Mouse (Mus musculus) neural tube, embryonic 15.5 days (tissue): Measurements from ENCODE around the gene Cntrob. TPM values are rescaled to one million over a fixed set of nuclear protein-coding genes. Genes with fewer than 3 reads are reported as not detected.
A peak's percentile ranks its signal among the peaks of the same experiment; 100 is the strongest.

Source experiments
- ATAC-seq: fragments of 200-750 bp; cut with Nextera tagmentation; 2 replicates; pipeline ENCODE4 v1.8.0; 2017; ENCODE audit warnings: mild to moderate bottlenecking, moderate TSS enrichment, moderate library complexity; ENCODE audit not compliant: low FRiP score
- H3K27ac ChIP-seq: fragments of 300-500 bp; sonication (generic); replicated peaks from 2 replicates; pipeline ENCODE4 v1.5.1; 2015; ENCODE audit warnings: mild to moderate bottlenecking, inconsistent platforms
- H3K27me3 ChIP-seq: fragments of 300-500 bp; sonication (generic); replicated peaks from 2 replicates; pipeline ENCODE4 v1.6.1; 2015; ENCODE audit warnings: inconsistent platforms
- H3K36me3 ChIP-seq: fragments of 300-500 bp; sonication (generic); 2 replicates; pipeline ENCODE4 v1.6.1; 2015; ENCODE audit warnings: inconsistent platforms
- H3K4me1 ChIP-seq: fragments of 300-500 bp; sonication (generic); 2 replicates; pipeline ENCODE4 v1.6.1; 2015; ENCODE audit warnings: inconsistent platforms
- H3K4me2 ChIP-seq: fragments of 300-500 bp; sonication (generic); 2 replicates; pipeline ENCODE4 v1.6.1; 2015; ENCODE audit warnings: inconsistent platforms, mild to moderate bottlenecking, moderate library complexity
- H3K4me3 ChIP-seq: fragments of 300-500 bp; sonication (generic); replicated peaks from 2 replicates; pipeline ENCODE4 v1.5.1; 2015; ENCODE audit warnings: mild to moderate bottlenecking, inconsistent platforms
- H3K9ac ChIP-seq: fragments of 300-500 bp; sonication (generic); replicated peaks from 2 replicates; pipeline ENCODE4 v1.6.1; 2015; ENCODE audit warnings: mild to moderate bottlenecking, inconsistent platforms
- H3K9me3 ChIP-seq: fragments of 300-500 bp; sonication (generic); replicated peaks from 2 replicates; pipeline ENCODE4 v1.6.1; 2016; ENCODE audit warnings: inconsistent platforms
- WGBS: fragments of 180-500 bp; shearing (Covaris S2); methylation state at CpG from one replicate; pipeline ENCODE4 v1.1.7; 2015; ENCODE audit warnings: mixed read lengths; 5-methylcytosine and 5-hydroxymethylcytosine counted together
- polyA plus RNA-seq: library from polyadenylated mRNA; unstranded; fragments of >200 nt; fragmentation: Nextera tagmentation; extraction: Ambion mirVana; gene quantifications from 2 replicates; pipeline ENCODE4 v1.2.1, GENCODE M21; 2015

Gene Cntrob
- 14.5 and 15.3 TPM in 2 replicates for polyA plus RNA-seq

DNA sequence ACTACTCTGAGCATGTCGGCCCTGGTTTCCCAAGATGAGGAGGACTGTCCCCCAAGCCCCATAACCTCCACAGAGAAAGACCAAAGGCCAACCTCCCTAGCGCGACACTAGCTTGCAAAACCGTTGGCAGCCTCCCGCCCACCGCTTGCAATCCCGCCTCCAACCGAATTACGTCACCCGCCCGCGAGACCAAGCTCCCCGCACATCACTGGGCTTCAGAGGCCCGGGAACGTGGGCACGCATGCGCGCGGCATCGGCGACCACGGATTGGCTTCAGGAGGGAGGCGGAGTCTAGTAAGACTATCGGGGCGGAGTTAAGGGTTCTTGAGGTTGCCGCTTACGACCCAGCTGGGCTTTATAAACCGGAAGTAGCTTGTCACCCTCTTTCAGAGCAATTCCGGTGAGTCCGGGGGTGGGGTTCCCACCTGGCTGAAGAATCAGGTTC, at the start of gene Cntrob, which contains the start of gene Trappc1:
Gene Cntrob, minus strand, starts transcription at position 109 of the 445 bp plus-strand sequence.
Gene Trappc1, plus strand, starts transcription at position 314 of the 445 bp plus-strand sequence.
- peak within 1 kb of the TSS; percentile 84 for H3K4me2 ChIP-seq
- peak within 1 kb of the TSS; percentile 75 for H3K9ac ChIP-seq
- H3K4me3 ChIP-seq = peak within 1 kb of the TSS; percentile 66
- H3K27me3 ChIP-seq = peaks cover 8% of the 10 kb centered on the region
- under 1% methylated on average over 30 of the region's 30 CpGs for WGBS
- H3K27ac ChIP-seq = peak within 1 kb of the TSS; percentile 92
- no peaks in the 10 kb centered on the region for H3K9me3 ChIP-seq
- peaks cover 58% of the 10 kb centered on the region for H3K4me1 ChIP-seq
- peak; percentile 95 for ATAC-seq
- peaks cover 11% of the 10 kb centered on the region for H3K36me3 ChIP-seq

DNA sequence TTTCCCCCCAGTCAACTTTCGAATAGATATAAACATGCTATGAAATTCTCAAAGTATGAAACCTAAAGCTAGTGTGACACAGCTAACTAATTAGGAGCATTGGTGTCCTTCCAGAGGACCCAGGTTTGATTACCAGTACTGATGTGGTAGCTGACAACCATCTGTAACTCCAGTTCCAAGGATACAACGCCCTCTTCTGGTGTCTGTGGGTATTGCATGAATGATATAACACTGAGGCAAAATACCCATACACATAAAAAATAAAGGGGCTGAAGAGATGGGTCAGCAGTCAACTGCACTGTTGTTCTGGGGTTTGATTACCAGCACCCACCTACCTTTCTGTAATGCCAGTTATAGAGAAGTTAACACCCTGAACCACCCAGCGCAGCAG, 49.2 kb upstream of the Cntrob start:
- Histone ChIP-seq H3K9me3 (no peaks in the 10 kb centered on the region), H3K4me3 (no peak overlapping the region), H3K36me3 (peaks cover 5% of the 10 kb centered on the region; the same call in 1 of the 2 replicates), H3K4me2 (no peak overlapping the region), H3K27ac (peak overlapping the region; percentile 77; the same call in 1 of the 2 replicates), H3K27me3 (no peaks in the 10 kb centered on the region), H3K4me1 (peaks cover 31% of the 10 kb centered on the region), H3K9ac (no peak overlapping the region)
- whole genome bisulfite sequencing = 65% methylated on average over 3 of the region's 3 CpGs
- ATAC-seq = no peak

DNA sequence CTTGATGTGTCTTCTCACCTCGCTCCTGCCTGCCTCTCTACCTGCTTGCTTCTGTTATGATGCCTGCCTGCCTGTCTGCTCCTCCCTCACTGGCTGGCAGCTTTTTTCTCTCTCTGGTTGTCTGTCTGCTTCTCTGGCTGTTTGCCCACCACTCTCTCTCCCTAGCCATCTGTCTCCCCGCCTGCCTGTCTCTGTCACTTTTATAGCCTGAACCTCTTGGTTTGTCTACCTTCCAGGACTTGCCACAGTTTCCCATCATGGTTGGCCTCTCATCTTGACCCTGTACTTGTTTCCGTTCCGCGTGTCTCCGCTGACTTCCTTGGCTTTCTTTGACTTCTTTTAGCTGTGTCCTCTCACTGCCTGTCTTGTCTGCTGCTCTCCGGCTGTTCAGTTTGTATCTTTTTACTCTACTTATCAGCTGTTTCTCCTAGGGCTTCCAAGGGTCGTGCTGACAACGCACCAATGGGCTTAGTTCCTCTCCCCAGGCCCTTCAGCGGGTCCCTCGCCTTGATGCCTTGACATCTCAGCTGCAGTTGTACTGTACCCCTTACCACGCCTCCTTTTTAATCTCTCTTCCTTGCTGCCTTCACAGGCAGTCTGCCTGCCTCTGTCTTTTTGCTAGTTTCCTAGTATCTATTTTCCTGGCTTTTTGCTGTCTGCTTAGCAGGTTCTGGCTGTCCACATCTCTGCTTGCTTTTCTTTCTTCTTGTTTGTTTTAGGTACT, 48.6 kb upstream of the Cntrob start:
- peak overlapping the region; percentile 17; the same call in 1 of the 2 replicates for H3K9ac ChIP-seq
- peaks cover 36% of the 10 kb centered on the region for H3K4me1 ChIP-seq
- 26% methylated on average over 12 of the region's 12 CpGs for WGBS
- H3K4me2 ChIP-seq = peak overlapping the region; percentile 40
- H3K27me3 ChIP-seq = no peaks in the 10 kb centered on the region
- no peaks in the 10 kb centered on the region for H3K9me3 ChIP-seq
- H3K27ac ChIP-seq = peak overlapping the region; percentile 77
- H3K4me3 ChIP-seq = peak overlapping the region; percentile 12; the same call in 1 of the 2 replicates
- H3K36me3 ChIP-seq = peaks cover 5% of the 10 kb centered on the region; the same call in 1 of the 2 replicates
- ATAC-seq = no peak

DNA sequence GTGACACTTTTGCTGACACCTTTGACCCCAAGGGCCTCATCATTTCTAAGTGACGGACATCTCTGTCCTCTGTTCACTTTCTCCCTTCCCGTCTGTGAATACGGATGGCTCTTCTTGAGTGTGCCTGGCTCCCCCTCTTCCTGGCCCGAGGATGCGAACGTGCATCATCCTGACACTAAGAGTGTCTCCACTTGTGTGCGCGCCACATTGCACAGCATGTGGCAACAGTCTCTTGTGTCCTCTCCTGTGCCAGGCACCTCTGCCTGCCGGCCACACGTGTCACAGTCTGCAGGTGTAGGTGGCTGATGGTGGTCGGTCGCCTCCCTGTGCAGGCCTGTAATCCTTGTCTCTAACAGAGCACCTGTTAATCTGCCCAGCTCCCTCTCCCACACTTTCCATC, 48.0 kb upstream of the Cntrob start:
- 14% methylated on average over 12 of the region's 12 CpGs for whole genome bisulfite sequencing
- H3K9ac ChIP-seq = 0 out of 2 replicates have a peak overlapping the region, but pooled peaks have one; percentile 17
- H3K27me3 ChIP-seq = no peaks in the 10 kb centered on the region
- peak overlapping the region; percentile 40 for H3K4me2 ChIP-seq
- H3K9me3 ChIP-seq = no peaks in the 10 kb centered on the region
- H3K27ac ChIP-seq = peak overlapping the region; percentile 77
- peak overlapping the region; percentile 12; the same call in 1 of the 2 replicates for H3K4me3 ChIP-seq
- H3K36me3 ChIP-seq = peaks cover 5% of the 10 kb centered on the region; the same call in 1 of the 2 replicates
- peaks cover 41% of the 10 kb centered on the region for H3K4me1 ChIP-seq
- no peak for ATAC-seq

DNA sequence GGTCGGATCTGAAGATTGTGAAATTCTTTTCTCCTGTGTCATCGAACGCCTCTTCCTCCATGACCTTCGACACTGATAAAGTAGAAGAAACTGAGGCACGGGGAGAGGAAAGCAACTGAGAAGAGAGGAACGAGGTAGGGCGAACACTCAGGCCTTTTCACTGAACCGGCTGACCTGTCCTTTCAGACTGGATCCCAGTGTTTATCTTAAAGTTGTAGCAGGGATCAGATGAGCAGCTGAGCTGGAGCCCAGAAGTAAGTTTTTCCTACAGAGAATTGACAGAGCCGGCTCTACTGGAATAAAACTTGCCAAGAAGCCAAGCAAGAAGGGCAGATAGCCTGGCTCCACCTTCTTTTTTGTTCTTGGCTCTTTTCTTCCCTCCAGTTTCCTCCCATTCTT, 47.2 kb upstream of the Cntrob start:
- Histone ChIP-seq H3K9ac (no peak overlapping the region), H3K4me3 (0 out of 2 replicates have a peak overlapping the region, but pooled peaks have one; percentile 12)
- 13% methylated on average over 9 of the region's 9 CpGs for WGBS

DNA sequence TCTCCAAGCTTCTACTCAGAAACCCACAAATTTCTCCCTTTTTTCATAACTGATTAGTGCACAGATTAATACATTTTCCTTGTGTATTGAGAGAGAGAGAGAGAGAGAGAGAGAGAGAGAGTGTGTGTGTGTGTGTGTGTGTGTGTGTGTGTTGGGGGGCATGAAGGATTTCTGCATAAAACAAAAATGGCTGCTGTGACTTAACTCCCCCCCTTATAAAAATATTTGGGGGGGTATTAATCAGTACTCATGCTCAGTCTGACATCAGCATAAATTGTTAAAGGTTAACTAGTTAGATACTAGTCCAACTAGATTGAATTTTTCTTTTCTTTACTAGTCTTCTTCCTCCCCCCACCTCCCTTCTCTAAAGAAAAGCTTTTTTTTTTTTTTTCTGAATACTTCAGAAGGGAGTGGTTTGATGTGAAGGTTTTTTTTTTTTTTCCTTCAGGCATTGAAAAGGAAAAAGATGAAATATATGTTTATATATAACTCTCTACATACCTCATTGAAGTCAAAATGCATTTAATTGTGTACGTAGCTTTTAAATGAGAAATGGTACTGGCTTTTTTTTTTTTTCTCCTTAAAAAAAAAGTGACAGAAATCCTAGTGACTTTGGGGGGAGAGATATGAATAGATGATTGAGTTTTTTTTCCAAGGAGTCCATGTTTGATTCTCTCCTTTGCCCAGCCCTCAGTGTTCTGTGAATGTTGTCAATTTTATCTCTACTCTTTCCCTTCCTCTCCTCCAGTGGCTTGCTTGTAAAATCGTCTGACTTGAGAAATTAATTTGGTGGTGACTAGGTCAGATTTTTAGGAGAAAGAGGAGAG, 46.6 kb upstream of the Cntrob start:
- Histone ChIP-seq H3K9ac (peak overlapping the region; percentile 99), H3K27me3 (no peaks in the 10 kb centered on the region), H3K9me3 (no peaks in the 10 kb centered on the region), H3K4me1 (peaks cover 53% of the 10 kb centered on the region), H3K4me3 (peak overlapping the region; percentile 72), H3K4me2 (peak overlapping the region; percentile 91), H3K27ac (peak overlapping the region; percentile 98), H3K36me3 (peaks cover 5% of the 10 kb centered on the region; the same call in 1 of the 2 replicates)
- ATAC-seq = no peak
- 18% methylated on average over 2 of the region's 2 CpGs for WGBS

More for the DNA sequence above, 47.2 kb upstream of the Cntrob start:
- Histone ChIP-seq H3K9me3 (no peaks in the 10 kb centered on the region), H3K4me1 (peaks cover 47% of the 10 kb centered on the region), H3K36me3 (peaks cover 5% of the 10 kb centered on the region; the same call in 1 of the 2 replicates), H3K4me2 (peak overlapping the region; percentile 40), H3K27me3 (no peaks in the 10 kb centered on the region), H3K27ac (peak overlapping the region; percentile 77)
- ATAC-seq = no peak

DNA sequence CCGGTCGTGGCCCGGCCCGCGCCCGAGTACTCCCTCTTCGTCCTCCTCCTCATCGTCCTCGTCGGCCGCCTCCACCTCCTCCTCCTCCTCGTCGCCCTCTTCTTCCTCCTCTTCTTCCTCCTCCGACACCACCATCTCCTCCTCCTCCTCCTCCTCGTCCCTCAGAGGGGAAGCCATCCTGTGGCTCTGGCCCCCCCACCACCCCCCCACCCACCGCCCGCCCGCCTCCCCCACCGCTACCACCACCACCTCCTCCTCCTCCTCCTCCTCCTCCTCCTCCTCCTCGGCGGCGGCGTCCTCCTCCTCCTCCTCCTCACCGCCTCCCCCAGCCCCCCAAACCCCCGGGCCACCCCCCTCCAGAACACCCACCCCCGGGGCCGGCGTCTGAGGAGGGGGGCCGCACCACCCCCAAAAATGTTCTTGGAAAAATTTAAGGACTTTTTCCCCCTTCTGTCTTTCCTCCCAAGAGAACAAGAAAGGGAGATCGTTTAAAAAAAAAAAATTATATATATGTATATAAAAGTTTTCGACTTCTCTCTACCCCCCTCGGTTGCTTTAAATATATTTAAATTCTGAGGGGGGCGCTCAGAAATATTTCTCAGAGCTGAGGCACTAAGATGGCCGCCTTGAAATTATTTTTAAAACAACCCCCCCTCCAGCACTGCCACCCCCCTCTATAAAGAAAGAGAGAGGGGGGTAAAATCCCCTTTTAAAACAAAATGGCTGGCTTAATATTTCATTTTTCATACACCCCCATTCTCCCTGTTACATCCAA, 45.8 kb upstream of the Cntrob start, which contains the start of gene Chd3:
Gene Chd3, minus strand, starts transcription at position 192 of the 775 bp plus-strand sequence.
- no peak for ATAC-seq
- H3K9me3 ChIP-seq = no peaks in the 10 kb centered on the region
- peaks cover 5% of the 10 kb centered on the region; the same call in 1 of the 2 replicates for H3K36me3 ChIP-seq
- peak within 1 kb of the TSS; percentile 72 for H3K4me3 ChIP-seq
- H3K27ac ChIP-seq = peak within 1 kb of the TSS; percentile 98
- H3K4me1 ChIP-seq = peaks cover 61% of the 10 kb centered on the region
- WGBS = 1% methylated on average over 23 of the region's 34 CpGs
- peak within 1 kb of the TSS; percentile 99 for H3K9ac ChIP-seq
- H3K27me3 ChIP-seq = no peaks in the 10 kb centered on the region
- H3K4me2 ChIP-seq = peak within 1 kb of the TSS; percentile 91

DNA sequence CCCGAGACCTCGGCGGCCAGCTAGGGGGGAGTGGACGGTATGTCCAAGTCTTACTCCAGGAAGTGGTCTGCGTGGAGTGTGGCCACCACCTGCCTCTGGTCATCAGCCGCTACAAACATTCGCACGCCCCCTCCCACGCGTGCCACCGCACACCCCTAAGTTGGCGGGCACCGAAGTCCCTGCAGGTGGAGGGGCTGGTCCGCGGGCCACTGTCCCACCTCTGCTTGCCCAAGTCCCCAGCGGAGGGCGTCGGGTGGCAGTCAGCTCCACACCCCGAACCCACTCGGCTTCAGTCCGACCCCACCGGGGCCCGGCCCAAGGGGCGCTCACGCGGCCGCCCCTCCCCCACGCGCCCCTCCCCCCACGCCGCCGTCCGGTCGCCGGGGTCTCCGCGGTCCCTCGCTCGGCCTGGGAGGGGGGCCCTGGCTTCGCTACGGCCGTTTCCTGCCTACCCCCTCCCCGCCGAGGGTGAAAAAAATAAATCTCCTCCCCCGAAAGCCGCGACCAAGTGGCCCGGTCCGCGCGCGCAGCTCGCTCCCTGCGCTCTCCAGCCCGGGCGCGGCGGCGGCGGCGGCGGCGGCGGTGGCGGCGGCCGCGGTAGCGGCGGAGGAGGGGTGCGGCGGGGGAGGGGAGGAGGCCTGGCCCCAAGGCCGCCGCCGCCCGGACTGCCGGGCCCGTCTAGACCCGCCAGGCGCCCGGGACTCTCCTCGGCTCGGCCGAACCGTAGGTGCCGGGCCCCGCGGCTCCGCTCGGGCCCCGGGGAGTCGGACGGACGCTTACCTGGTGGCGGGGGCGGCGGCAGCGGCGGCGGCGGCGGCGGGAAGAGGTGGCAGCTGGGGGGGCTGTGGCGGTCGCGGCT, 45.0 kb upstream of the Cntrob start:
- H3K9ac ChIP-seq = peak overlapping the region; percentile 99
- H3K4me2 ChIP-seq = peak overlapping the region; percentile 91
- WGBS = under 1% methylated on average over 35 of the region's 106 CpGs
- H3K36me3 ChIP-seq = peaks cover 8% of the 10 kb centered on the region; the same call in 1 of the 2 replicates
- peaks cover 65% of the 10 kb centered on the region for H3K4me1 ChIP-seq
- H3K9me3 ChIP-seq = no peaks in the 10 kb centered on the region
- peak overlapping the region; percentile 98 for H3K27ac ChIP-seq
- no peaks in the 10 kb centered on the region for H3K27me3 ChIP-seq
- H3K4me3 ChIP-seq = peak overlapping the region; percentile 72
- ATAC-seq = peak; percentile 23

DNA sequence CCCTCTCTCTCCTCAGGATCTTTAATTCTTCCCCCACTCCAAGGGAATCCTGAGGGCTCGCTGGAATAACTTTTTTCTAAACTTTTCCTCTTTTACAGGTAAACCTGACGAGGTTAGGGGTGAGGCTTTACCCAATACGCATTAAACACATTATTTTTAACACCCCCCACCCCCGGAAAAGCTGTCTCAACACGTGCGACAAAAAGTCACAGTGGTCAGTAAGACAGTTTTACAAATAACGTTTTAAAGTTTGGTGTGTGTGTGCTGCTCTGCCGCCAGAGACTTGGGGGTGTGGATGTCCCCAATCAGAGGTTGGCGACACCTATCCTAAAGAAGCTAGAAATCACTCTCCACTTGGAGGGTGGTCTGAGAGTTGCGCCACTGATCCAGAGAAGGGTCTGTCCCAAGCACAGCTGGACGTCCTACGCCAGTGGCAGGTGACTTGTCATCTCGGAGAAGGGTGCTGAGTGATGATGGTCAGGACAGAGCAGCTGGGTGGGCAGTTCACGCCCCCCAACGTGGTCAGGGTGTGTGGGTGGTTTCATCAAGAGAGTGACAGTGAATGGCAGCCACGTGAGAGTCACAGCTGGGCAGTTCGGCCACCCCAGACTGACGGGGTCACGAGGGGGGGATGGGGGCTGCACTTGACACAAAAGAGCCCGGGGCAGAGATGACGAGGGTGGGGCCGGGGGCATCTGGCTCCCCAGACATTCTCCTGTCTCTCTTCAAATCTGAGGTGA, 44.2 kb upstream of the Cntrob start:
- peak overlapping the region; percentile 72 for H3K4me3 ChIP-seq
- no peaks in the 10 kb centered on the region for H3K27me3 ChIP-seq
- peaks cover 11% of the 10 kb centered on the region for H3K36me3 ChIP-seq
- H3K4me1 ChIP-seq = peaks cover 69% of the 10 kb centered on the region
- peak overlapping the region; percentile 98 for H3K27ac ChIP-seq
- ATAC-seq = no peak; the same call in 1 of the 2 replicates
- peak overlapping the region; percentile 99 for H3K9ac ChIP-seq
- no peaks in the 10 kb centered on the region for H3K9me3 ChIP-seq
- H3K4me2 ChIP-seq = peak overlapping the region; percentile 91
- WGBS = under 1% methylated on average over 22 of the region's 22 CpGs
